Mouse (Mus musculus) small intestine, adult 2 months (tissue): ENCODE data around the gene Kifc1. TPM values are rescaled to one million over a fixed set of nuclear protein-coding genes. Genes with fewer than 3 reads are reported as not detected.
"Not testable (repeated sequence)": the region's sequence is repeated elsewhere in the genome, so short reads cannot be mapped to it uniquely, and the experiment has no call there.

Experiments used
- H3K27ac ChIP-seq: fragments of 200-500 bp; 2 replicates; pipeline ENCODE4 v1.5.1; 2012; ENCODE audit warnings: low read depth, low read length, control low read depth, inconsistent platforms; ENCODE audit not compliant: insufficient read depth
- H3K27me3 ChIP-seq: fragments of 200-500 bp; 2 replicates; pipeline ENCODE4 v1.6.1; 2012; ENCODE audit warnings: mild to moderate bottlenecking, moderate library complexity, low read length, inconsistent platforms; ENCODE audit not compliant: control insufficient read depth, insufficient read depth
- H3K36me3 ChIP-seq: fragments of 200-500 bp; 2 replicates; pipeline ENCODE4 v1.6.1; 2012; ENCODE audit warnings: mild to moderate bottlenecking, low read length, control low read depth, inconsistent platforms; ENCODE audit not compliant: control insufficient read depth, insufficient read depth
- H3K4me1 ChIP-seq: fragments of 200-500 bp; 2 replicates; pipeline ENCODE4 v1.6.1; 2012; ENCODE audit warnings: low read length, inconsistent platforms, mixed read lengths; ENCODE audit not compliant: control insufficient read depth, insufficient read depth, insufficient read length
- H3K4me3 ChIP-seq: fragments of 200-500 bp; 2 replicates; pipeline ENCODE4 v1.5.1; 2012; ENCODE audit warnings: low read depth, mild to moderate bottlenecking, control low read depth, inconsistent platforms, low read length, moderate library complexity
- CTCF ChIP-seq: fragments of 200-500 bp; IDR thresholded peaks from 2 replicates; pipeline ENCODE4 v1.5.1; 2012; ENCODE audit warnings: low read depth, mild to moderate bottlenecking, control low read depth, inconsistent platforms, low read length, moderate library complexity, mixed read lengths; ENCODE audit not compliant: insufficient replicate concordance, insufficient read length; ENCODE audit errors: extremely low read depth
- POLR2A ChIP-seq: fragments of 200-500 bp; IDR thresholded peaks from 2 replicates; pipeline ENCODE4 v1.6.1; 2012; ENCODE audit warnings: low read depth, mild to moderate bottlenecking, control low read depth, inconsistent platforms, low read length, moderate library complexity
- WGBS: fragments of 180-500 bp; shearing (Covaris S2); methylation state at CpG from one replicate; pipeline ENCODE4 v1.1.7; 2018; 5-methylcytosine and 5-hydroxymethylcytosine counted together
- polyA plus RNA-seq: library from polyadenylated mRNA; depleted of rRNA; stranded (reverse); fragments of >200 nt; gene quantifications from 2 replicates; pipeline ENCODE4 v1.2.3, GENCODE M21; 2012

Gene Kifc1
- polyA plus RNA-seq, 1 experiment = 7.5 TPM

DNA sequence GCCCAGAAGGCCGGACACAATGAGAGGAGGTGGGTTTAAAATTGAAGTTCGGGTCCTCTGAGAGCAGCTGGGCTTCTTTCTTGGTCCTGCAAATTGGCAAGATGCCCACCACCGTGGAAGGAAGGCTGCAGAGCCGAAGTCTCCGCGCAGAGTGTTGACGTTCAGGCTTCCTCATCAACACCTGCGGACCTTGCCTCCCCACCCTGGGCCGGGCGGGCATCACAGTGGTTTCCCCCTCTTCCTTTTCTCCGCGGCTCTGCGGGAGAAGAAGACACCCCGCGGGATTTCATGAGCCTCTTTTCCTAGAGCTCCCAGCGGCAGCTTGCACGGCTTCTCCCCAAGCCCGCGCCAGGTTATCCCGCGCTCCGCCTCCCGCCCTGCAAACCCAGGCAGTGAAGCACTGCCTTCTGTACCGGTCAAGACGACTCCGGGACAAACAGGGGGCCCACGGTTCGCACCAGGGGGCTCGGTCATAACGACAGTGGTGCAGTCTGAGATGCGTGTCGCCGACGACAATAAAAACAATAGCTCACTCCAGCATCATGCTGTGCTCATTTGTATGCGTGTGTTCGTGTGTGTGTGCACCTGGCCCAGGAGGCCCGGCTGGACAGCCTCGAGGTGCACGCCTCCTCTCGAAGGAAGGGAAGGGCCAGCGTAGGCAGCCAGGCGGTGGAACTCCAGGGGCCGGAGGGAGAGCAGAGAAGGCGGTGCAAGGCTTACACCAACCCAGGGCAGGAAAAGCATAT, 18.0 kb upstream of the Kifc1 start:
- no peaks in the 10 kb centered on the region for H3K27me3 ChIP-seq
- H3K4me3 ChIP-seq = peak overlapping the region; percentile 61
- WGBS = under 1% methylated on average over 44 of the region's 44 CpGs
- H3K27ac ChIP-seq = peak overlapping the region; percentile 55
- TF ChIP-seq CTCF = no peak
- H3K36me3 ChIP-seq = peaks cover 22% of the 10 kb centered on the region
- H3K4me1 ChIP-seq = peaks cover 8% of the 10 kb centered on the region

DNA sequence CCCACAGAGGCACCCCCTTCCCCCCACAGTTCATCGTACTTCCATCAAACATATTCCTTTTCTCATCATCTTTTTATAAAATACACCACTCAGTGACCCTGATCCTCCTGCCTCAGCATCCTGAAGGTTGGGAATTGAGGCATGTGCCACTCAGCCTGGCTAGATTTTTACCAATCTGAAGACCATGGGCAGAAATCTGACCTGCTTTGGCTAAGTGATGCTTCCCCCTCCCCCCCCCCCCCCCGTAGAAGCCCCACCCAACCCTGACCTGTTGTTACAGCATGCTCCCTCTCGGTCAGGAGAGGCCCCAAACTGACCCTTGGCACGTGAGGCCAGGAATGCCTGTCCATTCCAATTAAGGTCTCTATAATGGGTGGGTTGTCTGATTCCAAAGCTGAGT, 14.4 kb upstream of the Kifc1 start, which contains the start of gene Platr17:
TSS of gene Platr17 (plus strand) at position 301 of the 400 bp plus-strand sequence.
- H3K27ac ChIP-seq, H3K27me3 ChIP-seq: not testable (repeated sequence)
- 50% methylated on average over 4 of the region's 4 CpGs for WGBS

DNA sequence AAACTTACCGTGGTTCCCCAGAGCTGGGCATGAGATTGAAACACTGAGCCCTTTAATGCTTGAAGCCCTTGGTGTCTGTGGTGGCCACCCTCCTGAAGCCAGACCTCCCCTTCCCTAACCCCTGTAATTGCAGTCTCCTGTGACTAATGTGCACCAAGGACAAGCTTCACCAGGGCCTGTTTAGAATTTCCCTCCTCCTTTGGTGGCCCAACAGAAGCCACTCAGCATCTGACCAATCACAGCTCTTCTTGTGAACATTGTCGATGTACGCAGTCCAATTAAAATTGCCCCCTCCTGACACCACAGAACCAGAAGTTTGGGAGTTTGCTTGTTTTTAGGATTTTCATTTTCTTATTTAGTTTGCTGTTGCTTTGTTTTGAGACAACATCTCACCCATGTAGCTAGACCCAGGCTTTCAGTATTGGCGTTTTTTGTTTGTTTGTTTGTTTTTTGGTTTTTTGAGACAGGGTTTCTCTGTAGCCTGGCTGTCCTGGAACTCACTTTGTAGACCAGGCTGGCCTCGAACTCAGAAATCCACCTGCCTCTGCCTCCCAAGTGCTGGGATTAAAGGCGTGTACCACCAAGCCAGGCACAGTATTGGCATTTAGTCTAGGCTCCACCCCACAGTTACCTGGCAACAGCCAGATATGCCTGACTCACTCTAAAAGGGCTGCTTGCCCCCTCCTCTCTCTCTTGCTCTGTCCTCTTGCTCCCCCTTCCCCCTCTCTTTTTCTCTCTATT, 13.6 kb upstream of the Kifc1 start:
- not testable (repeated sequence) for H3K27ac ChIP-seq, H3K36me3 ChIP-seq

More for the DNA sequence above, 14.4 kb upstream of the Kifc1 start, which contains the start of gene Platr17:
- not testable (repeated sequence) for H3K4me3 ChIP-seq, H3K36me3 ChIP-seq, H3K4me1 ChIP-seq

DNA sequence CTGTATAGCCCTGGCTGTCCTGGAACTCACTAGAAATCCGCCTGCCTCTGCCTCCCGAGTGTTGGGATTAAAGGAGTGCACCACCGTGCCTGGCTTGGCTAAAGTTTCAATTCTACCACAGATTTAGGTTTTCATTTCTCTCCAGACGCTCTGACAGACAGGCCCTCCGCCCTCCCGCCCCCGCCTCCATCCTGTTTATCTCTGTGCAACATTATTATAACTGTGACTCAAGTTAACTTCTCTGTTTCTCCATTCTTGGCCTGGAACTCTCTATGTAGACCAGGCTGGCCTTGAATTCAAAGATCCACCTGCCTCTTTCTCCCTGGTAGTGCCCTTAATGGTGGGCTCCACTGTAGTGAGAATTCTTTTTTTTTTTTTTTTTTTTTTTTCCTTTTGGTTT, 12.0 kb upstream of the Kifc1 start:
- Histone ChIP-seq H3K4me3 (no peak overlapping the region), H3K27ac (no peak overlapping the region), H3K4me1 (no peaks in the 10 kb centered on the region), H3K36me3 (no peaks in the 10 kb centered on the region), H3K27me3 (no peaks in the 10 kb centered on the region)
- no peak for TF ChIP-seq CTCF
- TF ChIP-seq POLR2A = no peak
- WGBS = 72% methylated on average over 7 of the region's 7 CpGs

More for the DNA sequence above, 13.6 kb upstream of the Kifc1 start:
- H3K4me3 ChIP-seq, H3K4me1 ChIP-seq, H3K27me3 ChIP-seq: not testable (repeated sequence)
- 77% methylated on average over 6 of the region's 6 CpGs for WGBS

DNA sequence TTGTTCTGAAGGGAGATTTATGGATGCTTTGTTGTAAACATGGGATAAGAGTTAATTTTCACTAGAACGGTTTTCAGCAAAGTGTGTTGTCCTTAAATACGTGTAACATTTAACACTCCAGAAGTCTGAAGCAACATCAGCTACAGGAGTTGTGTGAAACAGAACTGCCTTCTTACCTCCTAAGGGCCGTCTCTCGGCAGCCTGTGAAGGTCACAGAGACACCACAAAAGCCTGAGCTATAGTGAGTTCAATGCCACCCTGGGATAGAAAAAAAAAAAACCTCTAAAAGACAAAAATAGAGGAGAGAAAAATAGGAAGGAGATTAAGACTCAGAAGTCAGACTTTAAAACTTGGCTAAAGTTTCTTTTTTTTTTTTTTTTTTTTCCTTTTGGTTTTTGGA, 11.6 kb upstream of the Kifc1 start:
- Histone ChIP-seq H3K4me3 (no peak overlapping the region), H3K27ac (no peak overlapping the region), H3K27me3 (no peaks in the 10 kb centered on the region), H3K4me1 (no peaks in the 10 kb centered on the region), H3K36me3 (no peaks in the 10 kb centered on the region)
- no peak for TF ChIP-seq CTCF
- TF ChIP-seq POLR2A = no peak
- WGBS = 55% methylated on average over 4 of the region's 4 CpGs

DNA sequence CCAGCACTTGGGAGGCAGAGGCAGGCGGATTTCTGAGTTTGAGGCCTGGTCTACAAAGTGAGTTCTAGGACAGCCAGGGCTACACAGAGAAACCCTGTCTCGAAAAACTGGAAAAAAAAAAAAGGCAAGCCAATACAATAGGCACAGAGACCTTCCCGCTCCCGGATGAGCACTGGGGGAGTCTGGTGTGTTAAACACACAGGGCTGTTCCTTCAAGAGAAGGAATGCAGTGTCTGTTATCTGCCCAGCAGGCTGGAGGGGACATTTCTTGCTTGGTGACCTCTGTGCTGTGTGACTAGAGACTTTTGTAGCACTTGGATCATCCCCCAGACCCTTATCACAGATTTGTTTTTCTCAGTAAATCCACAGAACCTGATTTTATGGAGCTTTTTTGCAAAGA, 11.2 kb upstream of the Kifc1 start:
- Histone ChIP-seq H3K4me1 (no peaks in the 10 kb centered on the region), H3K4me3 (no peak overlapping the region), H3K27me3 (no peaks in the 10 kb centered on the region), H3K36me3 (no peaks in the 10 kb centered on the region), H3K27ac (no peak overlapping the region)
- WGBS = 72% methylated on average over 4 of the region's 4 CpGs
- no peak for TF ChIP-seq POLR2A
- no peak for TF ChIP-seq CTCF

DNA sequence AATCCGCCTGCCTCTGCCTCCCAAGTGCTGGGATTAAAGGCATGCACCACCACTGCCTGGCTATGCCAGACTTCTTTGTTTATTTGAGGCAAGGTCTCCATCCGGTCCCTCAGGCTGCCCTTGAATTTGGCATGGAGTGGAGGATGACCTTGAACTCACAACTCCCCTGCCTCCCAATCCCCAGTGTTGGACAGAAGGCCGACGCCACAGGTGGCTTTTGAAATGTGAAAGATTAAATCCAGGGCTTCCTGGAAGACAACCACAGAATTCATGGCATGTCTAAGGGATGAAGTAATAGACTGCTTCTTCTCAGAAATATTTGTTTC, 10.5 kb upstream of the Kifc1 start:
- no peaks in the 10 kb centered on the region for H3K27me3 ChIP-seq
- H3K4me3 ChIP-seq = no peak overlapping the region
- H3K36me3 ChIP-seq = no peaks in the 10 kb centered on the region
- no peak for TF ChIP-seq POLR2A
- no peak for TF ChIP-seq CTCF
- H3K27ac ChIP-seq = no peak overlapping the region
- WGBS = 80% methylated on average over 4 of the region's 4 CpGs
- H3K4me1 ChIP-seq = no peaks in the 10 kb centered on the region

DNA sequence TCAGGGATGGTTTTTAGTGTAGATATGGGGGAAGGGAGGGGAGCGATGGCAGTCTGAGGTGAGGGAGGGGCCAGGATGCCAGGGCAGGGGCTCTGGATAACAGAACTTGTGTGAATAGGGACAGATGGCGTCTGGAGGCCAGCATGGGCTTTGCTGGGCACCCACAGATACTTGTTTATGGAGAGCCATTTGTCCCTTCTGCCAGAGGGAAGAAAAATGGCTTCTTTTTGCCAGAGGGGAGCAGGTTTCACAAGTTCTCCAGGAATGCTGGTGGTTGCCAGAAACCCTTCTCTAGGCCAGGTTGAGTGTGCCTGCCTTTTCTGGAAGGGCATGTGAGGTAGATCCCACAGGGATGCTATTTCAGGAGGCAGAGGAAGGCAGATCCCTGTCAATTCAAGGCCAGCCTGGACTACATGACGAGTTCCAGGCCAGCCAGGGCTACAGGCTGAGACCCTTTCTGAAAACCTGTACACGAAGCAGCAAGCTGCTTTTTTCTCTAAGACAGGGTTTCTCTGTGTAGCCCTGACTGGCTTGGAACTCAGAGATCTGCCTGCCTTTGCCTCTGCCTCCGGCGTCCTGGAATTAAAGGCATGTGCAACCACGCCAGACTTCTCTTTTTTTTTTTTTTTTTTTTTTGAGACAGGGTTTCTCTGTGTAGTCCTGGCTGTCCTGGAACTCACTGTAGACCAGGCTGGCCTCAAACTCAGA, 10.0 kb upstream of the Kifc1 start:
- Histone ChIP-seq H3K27me3 (no peaks in the 10 kb centered on the region), H3K4me1 (no peaks in the 10 kb centered on the region), H3K27ac (no peak overlapping the region), H3K36me3 (no peaks in the 10 kb centered on the region), H3K4me3 (no peak overlapping the region)
- TF ChIP-seq POLR2A (no peak), CTCF (no peak)
- WGBS = 67% methylated on average over 7 of the region's 7 CpGs
